ENCODE assay signal across 25 mouse cellular contexts in the genomic region with DNA sequence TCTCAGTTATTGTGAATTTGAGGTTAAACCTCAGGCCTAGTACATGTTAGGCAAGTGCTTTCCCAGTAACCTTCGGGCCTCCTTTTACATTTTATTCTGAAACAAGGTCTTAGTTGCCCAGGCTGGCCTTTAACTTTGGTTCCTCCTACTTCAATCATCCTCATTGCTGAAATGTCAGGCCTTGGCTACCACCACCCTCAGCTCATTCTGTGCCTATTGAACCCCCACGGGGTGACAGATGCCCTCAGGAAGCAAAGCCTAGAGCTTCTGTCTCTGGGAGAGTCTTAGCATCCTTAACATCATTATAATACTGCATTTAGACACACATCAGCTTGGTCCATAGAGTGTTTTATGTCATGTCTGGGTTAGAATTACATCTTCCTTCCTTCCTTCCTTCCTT.
A peak's percentile ranks its signal among the peaks of the same experiment; 100 is the strongest.
DNase-seq lines count a peak whose midpoint lies in the region; ATAC-seq lines count a peak whose summit lies in the region.
"Had no signal": no experiment of that assay in that cellular context is flagged by ENCODE, and none has a peak within 500 bp of the region (broad histone marks: within the 10 kb centered on the region; RNA-seq: fewer than 3 reads in every experiment).

No protein-coding gene starts in this region.

- H3K4me1 ChIP-seq in heart, embryonic 10.5 days, result peaks cover 4% of the 10 kb centered on the region; the same call in 1 of the 2 replicates

- no peaks in the 10 kb centered on the region for H3K36me3 ChIP-seq in heart, embryonic 10.5 days
- H3K36me3 ChIP-seq: embryonic facial prominence, embryonic 12.5 days; embryonic facial prominence, embryonic 15.5 days; heart, embryonic 13.5 days had no signal

- H3K27me3 ChIP-seq in heart, embryonic 10.5 days (ENCODE audit: insufficient read depth, poor library complexity, severe bottlenecking), result no peaks in the 10 kb centered on the region
- H3K27me3 ChIP-seq: embryonic facial prominence, embryonic 12.5 days had no signal

- peak; percentile 45 for DNase-seq in cerebellum, adult 11-12 months
- DNase-seq in heart, adult 11 months, result peak; percentile 81
- no peak for DNase-seq in heart, embryonic 10.5 days (ENCODE audit: low spot score)
- peak; percentile 70 for DNase-seq in brain, adult 2 months (ENCODE audit: low read depth, low spot score)
- DNase-seq in cerebellum, postnatal 25 days, result peak; percentile 55 to 66
- no peak for DNase-seq in c-Kit-positive CD71-positive TER-119-positive erythroid progenitor cells, embryonic 14.5 days (ENCODE audit: low spot score)
- DNase-seq: adrenal gland, adult 2 months; adrenal gland, postnatal 14 days; B cell, adult 2 months; forebrain, postnatal 0 days; gastrocnemius, adult 2 months; gastrocnemius, postnatal 14 days; heart, adult 18-20 months; heart, postnatal 14 days; heart, postnatal 4 days; kidney, adult 18-20 months had no signal

- no peak for ATAC-seq in cerebellum, adult (ENCODE audit: insufficient number of reproducible peaks, low FRiP score, low TSS enrichment)
- ATAC-seq in monocyte, adult 5-6 weeks (replicated peaks; ENCODE audit: insufficient number of reproducible peaks, low FRiP score, low TSS enrichment, poor library complexity, severe bottlenecking), result no peak
- ATAC-seq: forebrain, embryonic 14.5 days; forebrain, postnatal 0 days; hindbrain, postnatal 0 days; inflammation-experienced regulatory T-cells, adult 6 months; intestine, embryonic 16.5 days had no signal

- WGBS in heart, embryonic 10.5 days, result 72% methylated on average over 2 of the region's 2 CpGs

- H3K9me3 ChIP-seq in heart, embryonic 10.5 days, result no peaks in the 10 kb centered on the region
- H3K9me3 ChIP-seq: embryonic facial prominence, embryonic 12.5 days; embryonic facial prominence, embryonic 15.5 days; heart, embryonic 13.5 days had no signal

- no peak overlapping the region for H3K4me3 ChIP-seq in heart, embryonic 10.5 days
- H3K4me3 ChIP-seq: embryonic facial prominence, embryonic 12.5 days; embryonic facial prominence, embryonic 15.5 days; gastrocnemius, adult 2 months; heart, embryonic 13.5 days had no signal

- H3K27ac ChIP-seq in heart, embryonic 10.5 days, result no peak overlapping the region
- H3K27ac ChIP-seq: embryonic facial prominence, embryonic 12.5 days; embryonic facial prominence, embryonic 15.5 days; gastrocnemius, adult 2 months; heart, embryonic 13.5 days; hindbrain, postnatal 0 days had no signal

Comparison
In these comparisons a context has a peak if more than half of its experiments do, and no peak if none do; other contexts are left out.
1. DNase-seq: peak in cerebellum, adult 11-12 months (single experiment), heart, adult 11 months (single experiment), brain, adult 2 months (single experiment) and cerebellum, postnatal 25 days (2 of 2); none in heart, embryonic 10.5 days (single experiment) and c-Kit-positive CD71-positive TER-119-positive erythroid progenitor cells, embryonic 14.5 days (single experiment).